Mouse (Mus musculus) forebrain, embryonic 12.5 days (tissue): Measurements from ENCODE around the gene Hist1h2ad. TPM values are rescaled to one million over a fixed set of nuclear protein-coding genes. Genes with fewer than 3 reads are reported as not detected.
"Not testable (repeated sequence)": the region's sequence is repeated elsewhere in the genome, so short reads cannot be mapped to it uniquely, and the experiment has no call there.

Experiments
- ATAC-seq: fragments of 200-750 bp; cut with Nextera tagmentation; 2 replicates; pipeline ENCODE4 v1.8.0; 2017; ENCODE audit warnings: moderate TSS enrichment; ENCODE audit not compliant: low FRiP score
- H3K27ac ChIP-seq: fragments of 300-500 bp; sonication (generic); 2 replicates; pipeline ENCODE4 v1.5.1; 2016; ENCODE audit warnings: mild to moderate bottlenecking
- H3K27me3 ChIP-seq: fragments of 300-500 bp; sonication (generic); 2 replicates; pipeline ENCODE4 v1.6.1; 2016; ENCODE audit warnings: mild to moderate bottlenecking
- H3K36me3 ChIP-seq: fragments of 300-500 bp; sonication (generic); replicated peaks from 2 replicates; pipeline ENCODE4 v1.6.1; 2016; ENCODE audit warnings: mild to moderate bottlenecking
- H3K4me1 ChIP-seq: fragments of 300-500 bp; sonication (generic); 2 replicates; pipeline ENCODE4 v1.6.1; 2016
- H3K4me2 ChIP-seq: fragments of 300-500 bp; sonication (generic); 2 replicates; pipeline ENCODE4 v1.6.1; 2016; ENCODE audit warnings: mild to moderate bottlenecking, moderate library complexity
- H3K4me3 ChIP-seq: fragments of 300-500 bp; sonication (generic); replicated peaks from 2 replicates; pipeline ENCODE4 v1.5.1; 2016; ENCODE audit warnings: mild to moderate bottlenecking
- H3K9ac ChIP-seq: fragments of 300-500 bp; sonication (generic); 2 replicates; pipeline ENCODE4 v1.6.1; 2016; ENCODE audit warnings: mild to moderate bottlenecking
- H3K9me3 ChIP-seq: fragments of 300-500 bp; sonication (generic); 2 replicates; pipeline ENCODE4 v1.6.1; 2016
- WGBS: fragments of 180-500 bp; shearing (Covaris S2); methylation state at CpG from one replicate; pipeline ENCODE4 v1.1.7; 2016; 5-methylcytosine and 5-hydroxymethylcytosine counted together
- polyA plus RNA-seq: library from polyadenylated mRNA; unstranded; fragments of >200 nt; fragmentation: Nextera tagmentation; extraction: Ambion mirVana; gene quantifications from 2 replicates; pipeline ENCODE4 v1.2.1, GENCODE M21; 2016

Gene Hist1h2ad
- polyA plus RNA-seq, 1 experiment from 2014 or later = 1.3 TPM

DNA sequence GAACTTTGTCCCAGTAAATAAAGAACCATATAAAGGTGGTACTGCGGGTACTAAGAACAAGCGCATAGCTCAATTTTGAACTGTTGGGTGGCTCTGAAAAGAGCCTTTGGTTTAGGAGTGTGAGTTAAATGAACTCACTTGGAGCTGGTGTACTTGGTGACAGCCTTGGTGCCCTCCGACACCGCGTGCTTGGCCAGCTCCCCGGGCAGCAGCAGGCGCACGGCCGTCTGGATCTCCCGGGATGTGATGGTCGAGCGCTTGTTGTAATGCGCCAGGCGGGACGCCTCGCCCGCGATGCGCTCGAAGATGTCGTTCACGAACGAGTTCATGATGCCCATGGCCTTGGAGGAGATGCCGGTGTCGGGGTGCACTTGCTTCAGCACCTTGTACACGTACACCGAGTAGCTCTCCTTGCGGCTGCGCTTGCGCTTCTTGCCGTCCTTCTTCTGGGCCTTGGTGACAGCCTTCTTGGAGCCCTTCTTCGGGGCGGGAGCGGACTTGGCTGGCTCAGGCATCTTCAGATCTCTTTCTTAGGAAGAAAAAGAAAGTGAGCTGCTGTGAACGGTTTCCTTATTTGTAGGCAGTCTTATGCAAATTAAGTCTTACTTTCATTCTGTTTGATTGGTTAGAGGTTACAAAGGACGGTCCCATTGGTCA, 11.4 kb downstream of the Hist1h2ad start:
- not testable (repeated sequence) for H3K36me3 ChIP-seq, H3K27me3 ChIP-seq, H3K9me3 ChIP-seq
- peak overlapping the region; percentile 45 for H3K4me3 ChIP-seq
- WGBS = under 1% methylated on average over 24 of the region's 36 CpGs
- peak overlapping the region; percentile 75 for H3K9ac ChIP-seq
- peak; percentile 90 for ATAC-seq
- H3K4me2 ChIP-seq = peak overlapping the region; percentile 70
- H3K27ac ChIP-seq = peak overlapping the region; percentile 99
- H3K4me1 ChIP-seq = peaks cover 32% of the 10 kb centered on the region

DNA sequence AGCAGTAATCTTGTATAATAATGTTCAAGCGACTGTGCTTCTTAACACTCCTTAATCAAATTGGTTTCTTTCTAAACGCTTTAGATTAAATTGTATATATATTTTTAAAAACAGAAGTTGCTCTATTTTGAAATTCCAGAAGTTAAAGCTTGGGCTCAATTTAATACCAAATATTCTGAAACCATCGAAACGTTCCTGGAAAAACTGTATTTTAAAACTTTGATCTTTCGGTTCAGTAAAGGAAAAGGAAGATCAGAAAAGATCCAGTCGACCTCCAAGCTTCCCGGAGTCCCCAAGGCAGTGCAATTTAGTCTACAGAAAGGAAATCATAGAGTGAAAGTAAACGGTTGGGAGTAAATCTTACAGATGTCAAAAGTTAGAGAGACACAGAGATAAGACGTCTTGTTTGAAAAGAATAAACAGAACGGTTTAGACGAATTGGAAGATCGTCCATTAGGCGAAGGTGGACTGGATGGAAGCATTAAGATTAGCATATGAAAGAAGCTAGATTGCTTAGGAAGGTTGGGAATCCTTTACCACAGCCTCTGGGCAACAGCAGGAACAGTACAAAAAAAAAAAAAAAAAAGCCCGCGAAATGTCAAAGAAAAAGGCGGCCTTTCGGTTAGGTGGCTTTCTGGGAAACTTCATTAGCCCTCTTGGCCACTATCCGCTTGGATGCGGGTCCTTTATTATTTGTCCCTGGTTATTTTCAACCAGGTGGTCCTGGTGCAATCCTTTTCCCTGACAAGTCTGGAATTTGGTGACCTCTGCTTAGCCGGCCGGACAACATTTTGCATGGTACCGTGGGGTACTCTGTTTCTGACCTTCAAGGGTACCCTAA, 12.1 kb downstream of the Hist1h2ad start:
- H3K27me3 ChIP-seq = no peaks in the 10 kb centered on the region

DNA sequence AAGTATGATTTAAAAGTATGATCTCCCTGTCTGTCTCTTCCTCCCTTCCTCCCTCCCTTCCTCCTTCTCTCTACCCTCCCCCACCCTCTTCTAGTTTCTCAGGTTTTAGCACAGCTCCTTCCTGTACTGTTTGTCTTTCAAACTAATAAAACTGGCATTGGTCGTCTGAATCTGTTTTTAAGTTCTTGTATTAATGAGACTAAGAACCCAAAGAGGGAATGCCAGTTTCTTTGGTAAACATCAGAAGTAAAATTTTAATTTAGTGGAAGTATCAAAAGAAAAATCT, 12.7 kb downstream of the Hist1h2ad start:
- WGBS = 3% methylated on average over 1 of the region's 1 CpGs

More for the DNA sequence above, 12.1 kb downstream of the Hist1h2ad start:
- peak overlapping the region; percentile 55 for H3K9ac ChIP-seq
- WGBS = 1% methylated on average over 22 of the region's 22 CpGs
- H3K4me3 ChIP-seq = peak overlapping the region; percentile 45
- H3K4me1 ChIP-seq = peaks cover 30% of the 10 kb centered on the region
- H3K36me3 ChIP-seq = no peaks in the 10 kb centered on the region
- peak overlapping the region; percentile 94 for H3K27ac ChIP-seq
- ATAC-seq = 0 out of 2 replicates have a peak, but pooled peaks have one; percentile 30
- peak overlapping the region; percentile 55 for H3K4me2 ChIP-seq
- no peaks in the 10 kb centered on the region for H3K9me3 ChIP-seq

DNA sequence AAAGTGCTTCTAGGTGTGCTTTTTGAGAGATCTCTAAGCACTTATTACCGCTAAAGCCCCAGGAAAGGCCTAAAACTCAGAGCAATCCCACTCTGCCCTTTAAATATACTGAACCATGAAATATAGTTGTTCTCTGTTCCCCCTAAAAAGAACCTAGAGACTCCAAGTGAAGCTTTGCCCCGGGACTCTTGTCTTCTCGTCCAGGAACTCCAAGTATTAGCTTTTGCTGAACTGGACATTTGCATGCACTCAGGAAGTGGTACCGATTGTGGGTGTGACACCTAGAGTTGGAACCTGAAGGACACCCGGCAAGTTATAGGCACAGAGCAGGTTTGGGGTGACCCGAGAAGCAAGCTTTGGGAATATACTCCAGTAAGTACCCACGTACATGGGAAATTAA, 17.0 kb downstream of the Hist1h2ad start:
- H3K9me3 ChIP-seq = no peaks in the 10 kb centered on the region
- H3K27me3 ChIP-seq = no peaks in the 10 kb centered on the region
- H3K4me1 ChIP-seq = peaks cover 4% of the 10 kb centered on the region; the same call in 1 of the 2 replicates
- no peak overlapping the region for H3K4me3 ChIP-seq
- ATAC-seq = no peak
- no peak overlapping the region for H3K27ac ChIP-seq
- no peaks in the 10 kb centered on the region for H3K36me3 ChIP-seq
- H3K4me2 ChIP-seq = no peak overlapping the region
- H3K9ac ChIP-seq = no peak overlapping the region
- WGBS = 91% methylated on average over 7 of the region's 7 CpGs

More for the DNA sequence above, 12.7 kb downstream of the Hist1h2ad start:
- Histone ChIP-seq H3K36me3 (no peaks in the 10 kb centered on the region), H3K27ac (peak overlapping the region; percentile 94), H3K4me3 (peak overlapping the region; percentile 23), H3K9ac (peak overlapping the region; percentile 55), H3K4me2 (peak overlapping the region; percentile 55), H3K27me3 (no peaks in the 10 kb centered on the region), H3K9me3 (no peaks in the 10 kb centered on the region), H3K4me1 (peaks cover 28% of the 10 kb centered on the region)
- ATAC-seq = no peak

DNA sequence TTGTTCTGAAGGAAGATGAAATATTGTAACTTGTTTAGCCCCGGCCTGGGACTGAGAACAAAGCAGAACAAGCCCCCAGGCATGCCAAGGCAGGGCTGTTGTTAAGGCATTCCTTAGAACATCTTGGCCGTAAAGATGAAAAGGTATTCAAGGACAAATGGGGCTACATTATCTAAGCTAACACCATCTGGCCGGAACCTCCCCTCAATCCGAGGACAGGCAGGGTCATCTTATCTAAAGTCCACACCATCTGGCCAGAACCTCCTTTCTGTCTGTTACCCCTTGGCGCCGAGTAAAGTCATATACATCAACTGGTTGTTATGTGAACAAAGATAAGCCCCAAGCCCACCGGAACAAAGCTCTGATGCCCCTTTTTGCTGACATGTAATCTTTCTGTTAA, 17.7 kb downstream of the Hist1h2ad start:
- not testable (repeated sequence) for H3K4me2 ChIP-seq, H3K4me1 ChIP-seq, H3K27me3 ChIP-seq, H3K4me3 ChIP-seq, H3K9ac ChIP-seq, H3K9me3 ChIP-seq, ATAC-seq, H3K36me3 ChIP-seq, H3K27ac ChIP-seq
- 92% methylated on average over 7 of the region's 7 CpGs for WGBS

DNA sequence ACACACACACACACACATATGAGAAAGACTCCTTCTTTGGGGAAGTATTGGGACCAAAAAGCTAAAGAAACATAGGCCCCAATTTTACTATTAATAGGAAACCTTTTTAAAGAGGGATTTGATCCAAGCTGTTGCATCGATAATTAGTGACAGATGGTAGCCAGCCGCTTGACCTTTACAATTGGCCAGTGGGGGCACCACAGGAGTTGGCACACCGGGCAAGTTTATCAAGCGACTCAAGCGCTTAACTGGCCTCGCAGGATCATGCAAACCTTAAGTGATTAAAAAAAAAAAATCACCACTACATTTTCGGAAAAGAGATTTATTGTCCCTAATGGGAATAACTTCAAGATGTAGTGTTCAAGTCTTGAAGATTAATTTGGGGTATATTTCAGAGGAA, 18.4 kb downstream of the Hist1h2ad start:
- Histone ChIP-seq H3K9ac (no peak overlapping the region), H3K27ac (no peak overlapping the region), H3K4me1 (no peaks in the 10 kb centered on the region), H3K27me3 (no peaks in the 10 kb centered on the region), H3K36me3 (no peaks in the 10 kb centered on the region), H3K4me3 (no peak overlapping the region), H3K9me3 (no peaks in the 10 kb centered on the region), H3K4me2 (no peak overlapping the region)
- no peak for ATAC-seq
- 87% methylated on average over 7 of the region's 7 CpGs for WGBS

DNA sequence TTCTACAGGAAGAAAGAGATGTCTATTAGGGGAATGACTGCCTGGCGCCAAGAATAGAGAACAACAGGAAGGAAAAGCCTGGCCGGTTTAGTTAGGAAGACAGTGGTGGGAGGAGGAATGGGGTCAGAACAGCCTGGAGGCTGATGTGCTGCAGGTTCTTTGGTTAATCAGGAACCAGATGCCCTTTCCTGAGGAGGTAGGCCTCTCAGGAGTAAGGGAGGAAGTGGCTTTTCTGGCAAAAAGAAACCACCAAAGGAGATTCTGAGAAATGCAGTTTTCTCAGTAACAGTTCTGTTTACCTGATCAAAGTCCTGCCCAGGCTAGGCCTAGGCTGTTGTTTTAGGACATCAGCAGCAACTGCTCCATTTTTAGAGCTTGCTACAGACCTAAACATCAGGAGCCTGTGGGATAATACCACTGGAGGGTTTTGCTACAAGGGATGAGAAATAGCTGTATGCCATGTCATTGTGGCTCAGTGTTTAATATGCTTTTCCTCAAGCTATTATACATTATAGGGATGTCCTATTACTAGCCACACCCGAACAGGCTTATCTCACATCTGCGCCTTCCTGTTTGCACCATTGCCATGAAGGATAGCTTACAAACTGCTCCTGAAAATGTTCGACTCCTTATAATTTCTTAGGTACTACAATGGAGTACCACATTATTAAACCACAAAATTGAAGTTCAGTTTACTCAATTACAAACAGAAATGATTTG, 19.0 kb downstream of the Hist1h2ad start:
- no peak for ATAC-seq
- Histone ChIP-seq H3K4me3 (no peak overlapping the region), H3K4me1 (no peaks in the 10 kb centered on the region), H3K27ac (no peak overlapping the region), H3K9ac (no peak overlapping the region), H3K36me3 (no peaks in the 10 kb centered on the region), H3K4me2 (no peak overlapping the region), H3K27me3 (no peaks in the 10 kb centered on the region), H3K9me3 (no peaks in the 10 kb centered on the region)
- WGBS = 79% methylated on average over 5 of the region's 5 CpGs

DNA sequence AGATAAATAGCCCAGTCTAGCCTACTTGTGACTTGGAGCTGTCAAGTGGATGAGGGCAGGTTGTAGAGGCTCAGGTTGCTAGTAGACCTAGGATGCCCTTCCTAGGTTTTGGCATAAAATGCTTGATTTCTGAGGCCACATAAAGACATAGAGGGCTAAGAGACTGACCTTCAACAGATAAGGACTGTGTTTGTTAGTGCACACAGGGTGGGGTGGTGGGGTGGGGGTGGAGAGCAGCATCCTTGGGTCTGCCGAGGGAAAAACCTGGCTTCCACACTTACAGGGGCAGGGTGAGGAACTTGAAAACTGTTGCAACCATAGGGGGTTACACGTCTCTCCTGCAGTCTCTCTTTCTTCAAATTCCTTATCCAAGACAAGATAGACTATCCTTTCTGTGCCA, 21.0 kb downstream of the Hist1h2ad start:
- 84% methylated on average over 2 of the region's 2 CpGs for WGBS
- H3K4me1 ChIP-seq = no peaks in the 10 kb centered on the region
- no peak overlapping the region for H3K27ac ChIP-seq
- H3K9ac ChIP-seq = no peak overlapping the region
- no peak for ATAC-seq
- no peaks in the 10 kb centered on the region for H3K36me3 ChIP-seq
- no peaks in the 10 kb centered on the region for H3K9me3 ChIP-seq
- no peak overlapping the region for H3K4me3 ChIP-seq
- H3K27me3 ChIP-seq = no peaks in the 10 kb centered on the region
- H3K4me2 ChIP-seq = no peak overlapping the region

DNA sequence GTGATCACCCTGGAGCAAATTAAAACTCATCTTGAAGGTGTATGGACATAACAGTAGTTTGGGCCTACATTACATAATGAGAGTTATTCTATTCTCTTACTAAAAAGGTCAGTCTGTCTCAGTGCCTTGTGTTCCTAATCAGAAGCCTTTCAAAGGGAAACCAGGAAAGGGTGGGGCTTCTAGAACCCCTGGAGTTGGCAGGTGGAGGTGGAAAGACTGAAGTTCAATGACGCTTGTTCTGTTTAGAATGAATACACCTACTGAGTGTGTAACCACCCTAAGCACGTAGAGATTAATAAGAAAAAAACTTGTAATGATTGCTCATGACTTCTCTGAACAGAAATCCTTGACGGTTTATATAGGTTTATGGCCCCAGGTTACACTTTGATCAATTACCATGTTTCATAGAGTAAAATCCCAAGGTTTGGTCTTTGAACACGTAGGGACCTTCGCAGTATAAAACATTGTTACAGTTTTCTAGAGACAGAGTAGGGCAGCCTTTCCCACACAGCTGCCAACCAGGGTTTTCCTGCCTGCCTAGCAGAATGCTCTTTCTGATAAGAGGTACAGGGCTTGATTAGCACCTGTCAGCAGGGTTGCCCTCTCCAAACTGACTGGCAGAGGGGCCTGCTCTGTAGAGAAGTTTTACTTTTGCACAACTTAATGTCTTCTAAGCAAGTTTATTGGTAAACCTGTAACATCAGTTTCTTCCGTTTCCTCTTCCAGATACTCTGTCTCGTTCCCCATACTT, 21.6 kb downstream of the Hist1h2ad start:
- H3K4me2 ChIP-seq = no peak overlapping the region
- no peaks in the 10 kb centered on the region for H3K36me3 ChIP-seq
- no peaks in the 10 kb centered on the region for H3K27me3 ChIP-seq
- no peak overlapping the region for H3K27ac ChIP-seq
- no peaks in the 10 kb centered on the region for H3K4me1 ChIP-seq
- H3K9ac ChIP-seq = no peak overlapping the region
- ATAC-seq = no peak
- no peaks in the 10 kb centered on the region for H3K9me3 ChIP-seq
- H3K4me3 ChIP-seq = no peak overlapping the region
- WGBS = 86% methylated on average over 7 of the region's 7 CpGs

DNA sequence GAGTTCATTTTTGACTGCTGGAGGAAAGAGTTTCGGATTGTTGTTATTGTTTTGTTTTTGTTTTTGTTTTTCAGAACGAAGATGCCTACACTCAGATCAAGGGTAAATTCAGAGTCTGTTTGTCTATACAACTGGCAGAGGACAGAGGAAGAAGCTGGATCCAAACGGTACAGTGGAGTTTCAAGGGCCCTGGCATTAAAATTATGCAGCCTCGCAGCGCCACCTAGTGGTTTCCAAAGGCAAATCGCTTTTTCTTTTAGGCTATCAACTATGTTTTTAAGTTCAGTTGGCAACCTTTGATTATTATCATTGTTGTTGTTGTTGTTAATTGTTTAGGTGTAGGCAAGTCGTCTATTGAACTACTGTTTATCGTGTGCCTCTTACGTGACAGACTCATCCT, 23.8 kb downstream of the Hist1h2ad start:
- ATAC-seq = peak; percentile 53; the same call in 1 of the 2 replicates
- Histone ChIP-seq H3K9ac (no peak overlapping the region), H3K4me1 (no peaks in the 10 kb centered on the region), H3K36me3 (no peaks in the 10 kb centered on the region), H3K4me3 (no peak overlapping the region), H3K9me3 (no peaks in the 10 kb centered on the region), H3K4me2 (no peak overlapping the region), H3K27ac (no peak overlapping the region), H3K27me3 (no peaks in the 10 kb centered on the region)
- WGBS = 8% methylated on average over 9 of the region's 9 CpGs

DNA sequence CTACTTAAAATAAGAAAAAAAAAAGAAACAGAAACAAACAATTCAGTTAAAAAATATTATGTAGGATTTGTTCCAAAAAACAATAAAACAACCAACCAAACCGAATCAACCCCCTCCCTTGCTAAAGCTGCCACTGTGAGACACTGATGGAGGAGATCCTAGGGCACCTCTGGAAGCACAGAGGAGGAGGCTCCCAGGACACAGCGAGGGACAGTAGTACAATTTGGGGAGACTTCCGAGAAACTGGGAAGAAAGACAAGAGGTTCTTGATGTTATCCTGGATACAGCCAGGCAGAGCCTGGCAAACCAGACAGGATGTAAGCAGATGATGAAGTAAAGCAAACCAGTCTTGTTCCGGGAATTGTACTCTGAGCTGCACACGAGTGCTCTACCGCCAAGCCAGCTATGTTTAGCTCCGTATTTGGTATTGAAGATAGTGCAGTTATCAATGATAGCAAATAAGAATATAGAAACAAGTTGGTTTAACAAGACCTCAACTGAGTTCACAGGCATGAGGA, 29.1 kb downstream of the Hist1h2ad start:
- H3K9ac ChIP-seq = no peak overlapping the region
- no peaks in the 10 kb centered on the region for H3K36me3 ChIP-seq
- WGBS = 88% methylated on average over 7 of the region's 7 CpGs
- ATAC-seq = no peak
- H3K27me3 ChIP-seq = no peaks in the 10 kb centered on the region
- no peak overlapping the region for H3K4me2 ChIP-seq
- H3K9me3 ChIP-seq = no peaks in the 10 kb centered on the region
- H3K27ac ChIP-seq = no peak overlapping the region
- no peaks in the 10 kb centered on the region for H3K4me1 ChIP-seq
- no peak overlapping the region for H3K4me3 ChIP-seq

DNA sequence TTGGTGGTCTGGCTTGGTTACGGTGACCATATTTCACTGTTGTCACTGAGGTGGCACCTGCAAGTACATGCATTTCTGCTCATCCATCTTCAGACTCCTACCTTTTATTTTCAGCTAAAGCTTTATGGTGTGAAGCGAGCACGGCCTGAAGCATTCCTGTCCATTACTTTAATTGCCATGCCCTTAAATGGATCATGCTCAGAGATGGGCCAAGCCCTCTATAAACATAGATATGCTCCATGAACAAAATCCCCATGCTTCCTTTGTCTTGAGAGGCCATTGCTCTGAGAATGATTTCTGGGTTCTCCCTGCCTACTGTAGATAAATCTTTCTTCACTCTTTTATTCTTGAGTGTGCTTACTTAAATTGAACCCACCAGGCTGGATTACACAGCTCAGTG, 30.3 kb downstream of the Hist1h2ad start:
- H3K4me3 ChIP-seq = no peak overlapping the region
- ATAC-seq = no peak
- H3K4me1 ChIP-seq = no peaks in the 10 kb centered on the region
- no peak overlapping the region for H3K27ac ChIP-seq
- H3K9ac ChIP-seq = no peak overlapping the region
- no peaks in the 10 kb centered on the region for H3K27me3 ChIP-seq
- no peak overlapping the region for H3K4me2 ChIP-seq
- no peaks in the 10 kb centered on the region for H3K9me3 ChIP-seq
- no peaks in the 10 kb centered on the region for H3K36me3 ChIP-seq
- WGBS = 89% methylated on average over 3 of the region's 3 CpGs
